In the genomic region with DNA sequence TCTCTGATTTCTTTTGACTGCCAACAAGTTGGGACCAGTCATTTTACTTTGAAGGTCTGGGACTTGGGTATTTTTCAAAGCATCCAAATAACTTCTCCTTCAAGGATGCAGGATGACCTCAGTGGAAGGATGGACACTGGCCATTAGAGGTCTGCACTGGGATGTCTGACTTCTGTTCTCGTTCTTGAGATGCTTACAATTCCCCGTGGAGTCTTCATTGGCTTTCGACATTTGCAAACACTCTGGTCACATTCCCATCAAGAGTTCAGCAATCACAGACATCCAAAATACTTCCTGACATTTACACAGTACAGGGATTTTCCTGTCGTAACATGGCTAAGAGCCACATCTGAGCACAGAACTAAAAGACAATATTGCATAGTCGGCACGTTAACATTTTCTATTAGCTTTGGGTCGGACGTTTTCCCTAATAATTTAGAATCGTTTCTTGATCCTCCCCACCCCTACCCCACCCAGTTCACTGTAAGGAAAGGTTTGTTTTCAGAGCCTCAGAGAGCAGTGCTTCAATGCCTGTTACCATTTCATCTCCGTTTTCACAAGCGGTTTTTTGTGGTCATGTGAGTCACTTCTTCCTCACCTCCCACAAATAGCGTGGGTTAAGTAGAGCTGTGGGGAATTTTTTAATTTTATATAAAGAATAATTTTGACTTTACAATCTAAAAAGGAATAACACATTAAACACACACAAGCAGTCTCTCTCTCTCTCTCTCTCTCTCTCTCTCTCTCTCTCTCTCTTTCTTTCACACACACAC, we compare ENCODE assay signal across 11 mouse cellular contexts. TPM values are rescaled to one million over a fixed set of nuclear protein-coding genes. Genes with fewer than 3 reads are reported as not detected.
DNase-seq lines count a peak whose midpoint lies in the region; ATAC-seq and TF ChIP-seq lines count a peak whose summit lies in the region.
"Had no signal": no experiment of that assay in that cellular context is flagged by ENCODE, and none has a peak within 500 bp of the region (broad histone marks: within the 10 kb centered on the region; RNA-seq: fewer than 3 reads in every experiment).

No protein-coding gene starts in this region.

- TF ChIP-seq EP300 in CH12.LX (IDR thresholded peaks at IDR 0.05; ENCODE audit: low read length), result peak; percentile 56

- no peak for TF ChIP-seq POLR2A in CH12.LX (IDR thresholded peaks at IDR 0.05; ENCODE audit: low read depth, low read length)

- no peaks in the 10 kb centered on the region for H3K27me3 ChIP-seq in hindbrain, embryonic 15.5 days
- no peaks in the 10 kb centered on the region for H3K27me3 ChIP-seq in hindbrain, embryonic 13.5 days
- no peaks in the 10 kb centered on the region for H3K27me3 ChIP-seq in CH12.LX (replicated peaks)
- H3K27me3 ChIP-seq: heart, embryonic 13.5 days; neural tube, embryonic 13.5 days had no signal

- peak overlapping the region; percentile 52 for H3K4me2 ChIP-seq in hindbrain, embryonic 15.5 days
- H3K4me2 ChIP-seq in hindbrain, embryonic 13.5 days, result no peak overlapping the region
- H3K4me2 ChIP-seq in CH12.LX (ENCODE audit: insufficient read depth, low read depth, poor library complexity, severe bottlenecking), result peak overlapping the region; percentile 96

- no peak overlapping the region for H3K9ac ChIP-seq in hindbrain, embryonic 15.5 days
- no peak overlapping the region for H3K9ac ChIP-seq in hindbrain, embryonic 13.5 days
- H3K9ac ChIP-seq in CH12.LX (ENCODE audit: insufficient read depth, low read depth), result peak overlapping the region; percentile 94
- H3K9ac ChIP-seq: lung, embryonic 14.5 days had no signal

- TF ChIP-seq RAD21 in CH12.LX (IDR thresholded peaks at IDR 0.05; ENCODE audit: low read depth, low read length), result no peak

- H3K36me3 ChIP-seq in hindbrain, embryonic 15.5 days, result no peaks in the 10 kb centered on the region
- H3K36me3 ChIP-seq in hindbrain, embryonic 13.5 days, result no peaks in the 10 kb centered on the region
- no peaks in the 10 kb centered on the region for H3K36me3 ChIP-seq in CH12.LX (replicated peaks in 1 of 2; ENCODE audit: control insufficient read depth in 1 of 2, insufficient read depth in 1 of 2, low read length in 1 of 2)
- H3K36me3 ChIP-seq: heart, embryonic 13.5 days; neural tube, embryonic 13.5 days had no signal

- peaks cover 18% of the 10 kb centered on the region for H3K4me1 ChIP-seq in hindbrain, embryonic 15.5 days (replicated peaks)
- H3K4me1 ChIP-seq in hindbrain, embryonic 13.5 days (replicated peaks), result peaks cover 21% of the 10 kb centered on the region
- H3K4me1 ChIP-seq in CH12.LX (ENCODE audit: control insufficient read depth in 1 of 2, insufficient read depth in 2 of 2), result peaks cover 13 to 41% of the 10 kb centered on the region in 2 experiments

- DNase-seq in 3T3-L1 (ENCODE audit: low read depth, low spot score) (peak; percentile 53), CH12.LX (ENCODE audit: extremely low read depth) (peak; percentile 46)
- DNase-seq in layer of hippocampus, adult 11-12 months (ENCODE audit: low spot score), result no peak
- no peak for DNase-seq in adrenal gland, postnatal 4 days (ENCODE audit: low spot score in 2 of 2)

- dilution Hi-C loops in CH12.LX (cut with MboI; ENCODE audit: extremely low pct_ligation_motif_present, extremely low pct_unique_long_range_greater_than_20kb, low sequenced_read_pairs), result no loop called here

- WGBS in hindbrain, embryonic 15.5 days, result 85% methylated on average over 12 of the region's 12 CpGs
- WGBS in hindbrain, embryonic 13.5 days, result 83% methylated on average over 12 of the region's 12 CpGs

- ATAC-seq in hindbrain, embryonic 15.5 days (ENCODE audit: low FRiP score, low read depth), result no peak
- ATAC-seq in hindbrain, embryonic 13.5 days (ENCODE audit: low FRiP score), result no peak
- peak; percentile 60 for ATAC-seq in inflammation-experienced regulatory T-cells, adult 6 months

- no peak overlapping the region for H3K4me3 ChIP-seq in hindbrain, embryonic 15.5 days
- H3K4me3 ChIP-seq in hindbrain, embryonic 13.5 days, result no peak overlapping the region
- H3K4me3 ChIP-seq in CH12.LX (replicated peaks in 1 of 3; ENCODE audit: low read depth in 2 of 3, low read length in 2 of 3, poor library complexity in 1 of 3), result peak overlapping the region in 2 of 3 experiments; percentile 50 to 64
- H3K4me3 ChIP-seq: neural tube, embryonic 13.5 days had no signal

- H3K79me2 ChIP-seq in CH12.LX (replicated peaks; ENCODE audit: control insufficient read depth, extremely low read depth, insufficient read depth, poor library complexity, severe bottlenecking), result no peaks in the 10 kb centered on the region

- no peak for TF ChIP-seq CTCF in CH12.LX (conservative IDR thresholded peaks at IDR 0.05 in 1 of 2, IDR thresholded peaks at IDR 0.05 in 1 of 2; ENCODE audit: low read depth in 2 of 2, low read length in 2 of 2)

- no peaks in the 10 kb centered on the region for H3K9me3 ChIP-seq in hindbrain, embryonic 15.5 days
- no peaks in the 10 kb centered on the region for H3K9me3 ChIP-seq in hindbrain, embryonic 13.5 days
- no peaks in the 10 kb centered on the region for H3K9me3 ChIP-seq in CH12.LX (replicated peaks; ENCODE audit: low read length)
- H3K9me3 ChIP-seq: heart, embryonic 13.5 days; neural tube, embryonic 13.5 days had no signal

- in situ Hi-C loops in CH12.LX (cut with MboI; ENCODE audit: low pct_ligation_motif_present, low pct_unique_long_range_greater_than_20kb, low sequenced_read_pairs), result loop anchor here (5.0 kb wide), 1 partner anchor 117 kb away; no protein-coding TSS in a partner anchor

- H3K27ac ChIP-seq in hindbrain, embryonic 15.5 days (replicated peaks), result no peak overlapping the region
- H3K27ac ChIP-seq in hindbrain, embryonic 13.5 days, result no peak overlapping the region
- H3K27ac ChIP-seq in CH12.LX (ENCODE audit: insufficient read depth, low read depth), result peak overlapping the region; percentile 69
- H3K27ac ChIP-seq: heart, embryonic 13.5 days; neural tube, embryonic 13.5 days had no signal

TF ChIP-seq in CH12.LX, 34 proteins besides CTCF, POLR2A, EP300 and RAD21:
- TF ChIP-seq IRF4 (IDR thresholded peaks at IDR 0.05; ENCODE audit: low read depth, low read length) (no peak), KAT2A (IDR thresholded peaks at IDR 0.05; ENCODE audit: insufficient replicate concordance, low read length) (no peak), ZKSCAN1 (IDR thresholded peaks at IDR 0.05; ENCODE audit: borderline replicate concordance, low read depth, low read length) (no peak), GABPA (IDR thresholded peaks at IDR 0.05; ENCODE audit: insufficient replicate concordance, low read depth, low read length) (no peak), JUN (IDR thresholded peaks at IDR 0.05; ENCODE audit: insufficient read depth, low read depth, low read length) (peak; percentile 38; the same call in 1 of the 2 replicates), ZNF384 (IDR thresholded peaks at IDR 0.05; ENCODE audit: low read depth, low read length) (no peak), NRF1 (IDR thresholded peaks at IDR 0.05; ENCODE audit: low read depth, low read length) (no peak), BHLHE40 (IDR thresholded peaks at IDR 0.05; ENCODE audit: low read depth, low read length) (0 out of 2 replicates have a peak, but pooled peaks have one; percentile 22), JUND (conservative IDR thresholded peaks at IDR 0.05; ENCODE audit: low read depth, low read length) (peak; percentile 65)

RNA-seq across cellular contexts. Expression of a gene that starts 44.3 kb away (rescaled TPM):
- polyA plus RNA-seq in hindbrain, embryonic 15.5 days (2015; fragmentation: Nextera tagmentation; extraction: Ambion mirVana), result 0.08 and 0.13 TPM in 2 replicates
- 0.08 and 0.16 TPM in 2 replicates for polyA plus RNA-seq in hindbrain, embryonic 13.5 days (2015; fragmentation: Nextera tagmentation; extraction: Ambion mirVana)
- 0.04 and 0.13 TPM in 2 replicates for total RNA-seq in CH12.LX (2012; rRNA removed)
- total RNA-seq in CH12.LX (2014; rRNA removed), result 0.31 and 0.62 TPM in 2 replicates
- 0.30 and 0.31 TPM in 2 replicates for polyA plus RNA-seq in CH12.LX (2012; ENCODE audit: insufficient read length, low read depth)
- polyA plus RNA-seq in inflammation-experienced regulatory T-cells, adult 6 months (2017; shearing (Covaris generic)), result under 1 TPM in 2 of 3 experiments, not detected in 1; 0.23 to 0.24 TPM
- total RNA-seq in adrenal gland, postnatal 4 days (2021), result under 1 TPM; 0.17 to 0.50 TPM
- polyA plus RNA-seq: testis, adult 2 months had no signal

Comparison
In these comparisons a context has a peak if more than half of its experiments do, and no peak if none do; other contexts are left out.
1. H3K4me3 ChIP-seq: peak in CH12.LX (2 of 3); none in hindbrain, embryonic 15.5 days (single experiment) and hindbrain, embryonic 13.5 days (single experiment).
2. DNase-seq: peak in 3T3-L1 (single experiment) and CH12.LX (single experiment); none in layer of hippocampus, adult 11-12 months (single experiment) and adrenal gland, postnatal 4 days (0 of 2).